Mouse (Mus musculus) lung, adult 2 months (tissue): ENCODE measurements around the gene Ntm.

Experiments used
- CTCF ChIP-seq: fragments of 200-500 bp; IDR thresholded peaks from 2 replicates; pipeline ENCODE4 v1.5.1; 2011; ENCODE audit warnings: mild to moderate bottlenecking, low read length, control low read depth; ENCODE audit not compliant: insufficient read depth
- POLR2A ChIP-seq: fragments of 200-500 bp; IDR thresholded peaks from 2 replicates; pipeline ENCODE4 v1.6.1; 2011; ENCODE audit warnings: low read depth, mild to moderate bottlenecking, control low read depth, low read length, borderline replicate concordance; ENCODE audit errors: extremely low read depth

- TF ChIP-seq CTCF (no peak), POLR2A (no peak)
These were observed 75.0 kb downstream of the Ntm start for GRCm38 (mm10) chr9:29887924-29888323.
